Mouse (Mus musculus): ENCODE data around the gene Ypel5. TPM values are rescaled to one million over a fixed set of nuclear protein-coding genes. Genes with fewer than 3 reads are reported as not detected.

Gene Ypel5
- polyA plus RNA-seq, 2 experiments from 2014 or later: 81.9 to 84.1 TPM

- ATAC-seq: no peak
Observed at GRCm38 (mm10) chr17:72844949-72845490, 8.8 kb downstream of the Ypel5 start.

- no peak for ATAC-seq
Observed at GRCm38 (mm10) chr17:72845521-72845920, 9.3 kb downstream of the Ypel5 start.

GRCm38 (mm10) chr17:72855298-72855697, 19.0 kb downstream of the Ypel5 start:
- ATAC-seq: no peak

- ATAC-seq: peak; percentile 71
Observed at GRCm38 (mm10) chr17:72857677-72858633, 21.7 kb downstream of the Ypel5 start.

GRCm38 (mm10) chr17:72863226-72863625, 27.0 kb downstream of the Ypel5 start:
- ATAC-seq: no peak

- no peak for ATAC-seq
Observed at GRCm38 (mm10) chr17:72866624-72867245, 30.5 kb downstream of the Ypel5 start.

- no peak for ATAC-seq
Observed at GRCm38 (mm10) chr17:72868181-72868580, 31.9 kb downstream of the Ypel5 start.

- no peak for ATAC-seq
Observed at GRCm38 (mm10) chr17:72878979-72879378, 42.7 kb downstream of the Ypel5 start.

- ATAC-seq: no peak
Observed at GRCm38 (mm10) chr17:72880156-72880555, 43.9 kb downstream of the Ypel5 start.

GRCm38 (mm10) chr17:72881051-72881450, 44.8 kb downstream of the Ypel5 start:
- ATAC-seq: no peak

GRCm38 (mm10) chr17:72881804-72882203, 45.6 kb downstream of the Ypel5 start:
- no peak for ATAC-seq

GRCm38 (mm10) chr17:72889556-72890397, 53.5 kb downstream of the Ypel5 start:
- peak; percentile 72 for ATAC-seq

- no peak for ATAC-seq
Observed at GRCm38 (mm10) chr17:72890398-72890898, 54.2 kb downstream of the Ypel5 start.

GRCm38 (mm10) chr17:72891556-72891955, 55.3 kb downstream of the Ypel5 start:
- no peak for ATAC-seq

- ATAC-seq: no peak
Observed at GRCm38 (mm10) chr17:72895506-72895905, 59.3 kb downstream of the Ypel5 start.

- no peak for ATAC-seq
Observed at GRCm38 (mm10) chr17:72897076-72897475, 60.8 kb downstream of the Ypel5 start.

GRCm38 (mm10) chr17:72897961-72898360, 61.7 kb downstream of the Ypel5 start:
- no peak for ATAC-seq

GRCm38 (mm10) chr17:72898775-72899174, 62.5 kb downstream of the Ypel5 start:
- ATAC-seq: no peak
